ENCODE assay signal across 9 mouse cellular contexts in genomic region chr13:73892493-73893178, GRCm38 (mm10). TPM values are rescaled to one million over a fixed set of nuclear protein-coding genes. Genes with fewer than 3 reads are reported as not detected.
DNase-seq lines count a peak whose midpoint lies in the region; ATAC-seq lines count a peak whose summit lies in the region.
"Had no signal": no experiment of that assay in that cellular context is flagged by ENCODE, and none has a peak within 500 bp of the region (broad histone marks: within the 10 kb centered on the region; RNA-seq: fewer than 3 reads in every experiment).

No protein-coding gene starts in this region.

- WGBS in neural tube, embryonic 15.5 days: 68% methylated on average over 6 of the region's 6 CpGs
- WGBS in heart, embryonic 15.5 days: 23% methylated on average over 6 of the region's 6 CpGs

- no peak overlapping the region for H3K9ac ChIP-seq in neural tube, embryonic 15.5 days (replicated peaks)
- no peak overlapping the region for H3K9ac ChIP-seq in heart, embryonic 15.5 days

- H3K4me3 ChIP-seq in neural tube, embryonic 15.5 days (replicated peaks): no peak overlapping the region
- H3K4me3 ChIP-seq in heart, embryonic 15.5 days: no peak overlapping the region

- H3K9me3 ChIP-seq in neural tube, embryonic 15.5 days (replicated peaks): no peaks in the 10 kb centered on the region
- H3K9me3 ChIP-seq in heart, embryonic 15.5 days (replicated peaks): no peaks in the 10 kb centered on the region

- no peaks in the 10 kb centered on the region for H3K27me3 ChIP-seq in neural tube, embryonic 15.5 days (replicated peaks)
- no peaks in the 10 kb centered on the region for H3K27me3 ChIP-seq in heart, embryonic 15.5 days
- H3K27me3 ChIP-seq: Patski had no signal

- H3K4me2 ChIP-seq in neural tube, embryonic 15.5 days: no peak overlapping the region
- H3K4me2 ChIP-seq in heart, embryonic 15.5 days: no peak overlapping the region

- no peaks in the 10 kb centered on the region for H3K4me1 ChIP-seq in neural tube, embryonic 15.5 days
- peaks cover 10% of the 10 kb centered on the region for H3K4me1 ChIP-seq in heart, embryonic 15.5 days (replicated peaks)

- ATAC-seq in neural tube, embryonic 15.5 days (ENCODE audit: low FRiP score): no peak
- ATAC-seq in heart, embryonic 15.5 days (replicated peaks; ENCODE audit: insufficient number of reproducible peaks, insufficient read depth, low FRiP score, low read depth): peak; percentile 39
- ATAC-seq: inflammation-experienced regulatory T-cells, adult 6 months; Patski had no signal

- peak; percentile 35 for DNase-seq in neural tube, embryonic 10.5 days (ENCODE audit: extremely low spot score, low spot score)
- DNase-seq in kidney, postnatal 4 days: peak; percentile 43 to 62
- no peak for DNase-seq in thymus, postnatal 4 days
- no peak for DNase-seq in left cerebral cortex, adult 11 months (ENCODE audit: low spot score)
- DNase-seq in cerebellum, postnatal 4 days (ENCODE audit: low spot score in 2 of 2): no peak

- no peak overlapping the region for H3K27ac ChIP-seq in neural tube, embryonic 15.5 days (replicated peaks)
- no peak overlapping the region for H3K27ac ChIP-seq in heart, embryonic 15.5 days

- H3K36me3 ChIP-seq in neural tube, embryonic 15.5 days: no peaks in the 10 kb centered on the region
- H3K36me3 ChIP-seq in heart, embryonic 15.5 days: no peaks in the 10 kb centered on the region

RNA-seq across cellular contexts. Expression of gene Trip13, which starts 44.9 kb away (rescaled TPM):
- polyA plus RNA-seq in neural tube, embryonic 15.5 days (2015; fragmentation: Nextera tagmentation; extraction: Ambion mirVana): 9.6 and 15.5 TPM in 2 replicates
- polyA plus RNA-seq in heart, embryonic 15.5 days (2015; fragmentation: Nextera tagmentation; extraction: Ambion mirVana): 22.0 and 25.4 TPM in 2 replicates

RNA-seq across cellular contexts. Expression of gene Brd9, which starts 45.0 kb away (rescaled TPM):
- 68.8 and 78.1 TPM in 2 replicates for polyA plus RNA-seq in neural tube, embryonic 15.5 days (2015; fragmentation: Nextera tagmentation; extraction: Ambion mirVana)
- polyA plus RNA-seq in heart, embryonic 15.5 days (2015; fragmentation: Nextera tagmentation; extraction: Ambion mirVana): 37.0 and 37.5 TPM in 2 replicates

RNA-seq across cellular contexts. Expression of gene Nkd2, which starts 45.2 kb away (rescaled TPM):
- polyA plus RNA-seq in neural tube, embryonic 15.5 days (2015; fragmentation: Nextera tagmentation; extraction: Ambion mirVana): 12.2 and 12.7 TPM in 2 replicates
- polyA plus RNA-seq in heart, embryonic 15.5 days (2015; fragmentation: Nextera tagmentation; extraction: Ambion mirVana): 3.0 and 3.6 TPM in 2 replicates

Comparison
In these comparisons a context has a peak if more than half of its experiments do, and no peak if none do; other contexts are left out.
1. DNase-seq: peak in neural tube, embryonic 10.5 days (single experiment) and kidney, postnatal 4 days (2 of 2); none in thymus, postnatal 4 days (single experiment), left cerebral cortex, adult 11 months (single experiment) and cerebellum, postnatal 4 days (0 of 2).